Mouse (Mus musculus) embryonic fibroblast, embryonic 13.5 days (primary cell): ENCODE measurements around the gene Ppp1r16b. TPM values are rescaled to one million over a fixed set of nuclear protein-coding genes. Genes with fewer than 3 reads are reported as not detected.

Experiments
- H3K27ac ChIP-seq: 2 replicates; pipeline ENCODE4 v1.5.1; 2012; ENCODE audit warnings: low read length, control low read depth, inconsistent platforms; ENCODE audit not compliant: insufficient read depth
- H3K4me1 ChIP-seq: 2 replicates; pipeline ENCODE4 v1.6.1; 2011; ENCODE audit warnings: low read length; ENCODE audit not compliant: control insufficient read depth, insufficient read depth
- H3K4me3 ChIP-seq: 2 replicates; pipeline ENCODE4 v1.5.1; 2011; ENCODE audit warnings: mild to moderate bottlenecking, control low read depth, low read length; ENCODE audit not compliant: insufficient read depth
- CTCF ChIP-seq: IDR thresholded peaks from 2 replicates; pipeline ENCODE4 v1.5.1; 2011; ENCODE audit warnings: mild to moderate bottlenecking, control low read depth, low read length, moderate library complexity, borderline replicate concordance; ENCODE audit not compliant: insufficient read depth
- POLR2A ChIP-seq: IDR thresholded peaks from 2 replicates; pipeline ENCODE4 v1.6.1; 2011; ENCODE audit warnings: low read depth, mild to moderate bottlenecking, control low read depth, low read length, moderate library complexity
- polyA plus RNA-seq: library from polyadenylated mRNA; stranded (reverse); fragments of >200 nt; gene quantifications from 2 replicates; pipeline ENCODE4 v1.2.4, GENCODE M21; 2011; ENCODE audit warnings: low read depth; ENCODE audit not compliant: missing spikeins, insufficient read length

Ppp1r16b gene
- polyA plus RNA-seq, 1 experiment: 0.09 TPM

DNA sequence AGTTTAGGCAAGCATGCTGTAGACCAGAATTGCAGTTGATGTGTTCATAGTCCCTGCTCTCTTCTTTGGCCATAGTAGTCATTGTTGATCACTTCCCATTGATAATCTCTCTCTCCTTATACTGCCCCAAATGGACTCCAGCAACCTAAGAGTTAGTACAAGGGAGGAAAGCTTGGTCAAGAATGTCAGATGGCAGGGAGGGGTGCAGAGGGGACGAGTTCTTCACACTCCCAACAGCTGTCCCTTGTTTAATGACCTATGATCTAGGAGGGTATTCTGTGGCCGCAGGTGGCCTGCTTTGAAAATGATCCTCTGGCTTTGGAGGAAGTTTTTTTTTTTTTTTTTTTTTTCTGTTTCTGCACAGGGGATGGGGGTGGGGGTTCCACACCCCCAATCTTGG is 21.2 kb downstream of the Ppp1r16b start:
- TF ChIP-seq POLR2A (no peak), CTCF (no peak)
- Histone ChIP-seq H3K27ac (no peak overlapping the region), H3K4me1 (no peaks in the 10 kb centered on the region)

DNA sequence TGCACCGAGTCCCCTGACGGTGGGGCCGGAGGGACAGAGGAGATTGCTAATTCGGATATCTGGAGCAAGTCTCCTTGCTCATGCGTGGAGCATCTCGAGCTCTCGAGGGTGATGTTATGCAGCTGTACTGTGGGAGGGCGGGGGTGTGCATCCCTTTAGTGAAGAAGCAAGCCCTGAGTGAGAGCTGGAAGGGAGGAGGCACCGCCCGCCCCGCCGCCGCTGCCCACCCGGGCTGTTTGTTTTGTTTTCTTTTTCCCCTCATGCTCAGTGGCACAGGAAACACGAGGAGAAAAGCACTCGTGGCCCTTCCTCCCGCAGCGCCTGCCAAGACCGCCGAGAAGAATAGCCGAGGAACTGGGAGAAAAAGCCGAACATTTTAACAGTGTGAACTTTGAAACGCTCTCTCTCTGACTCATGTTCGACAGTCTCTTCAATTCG is 22.6 kb downstream of the Ppp1r16b start:
- Histone ChIP-seq H3K27ac (no peak overlapping the region), H3K4me3 (no peak overlapping the region), H3K4me1 (no peaks in the 10 kb centered on the region)
- no peak for TF ChIP-seq CTCF
- TF ChIP-seq POLR2A: no peak

More for the DNA sequence above, 21.2 kb downstream of the Ppp1r16b start:
- H3K4me3 ChIP-seq: no peak overlapping the region

DNA sequence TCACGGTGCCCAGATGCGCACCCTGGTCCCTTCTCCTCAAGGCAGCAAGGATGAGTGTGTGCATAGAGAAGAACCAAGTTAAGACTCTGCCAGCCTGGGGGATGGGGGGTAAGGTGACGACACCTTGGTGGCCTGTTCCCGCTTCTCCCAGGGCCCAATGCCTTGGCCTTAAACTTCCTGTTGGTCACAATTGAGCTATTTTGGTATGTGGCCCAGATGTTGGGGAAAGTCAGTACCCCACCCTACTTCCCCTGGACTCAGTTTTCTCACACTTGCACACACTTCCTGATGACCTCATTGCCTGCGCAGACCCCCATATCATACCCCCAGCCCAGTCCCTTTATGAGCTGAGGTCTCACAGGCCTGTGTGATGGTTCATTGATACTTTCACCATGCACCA is 23.9 kb downstream of the Ppp1r16b start:
- Histone ChIP-seq H3K4me1 (no peaks in the 10 kb centered on the region), H3K27ac (no peak overlapping the region), H3K4me3 (no peak overlapping the region)
- TF ChIP-seq CTCF (no peak), POLR2A (no peak)

DNA sequence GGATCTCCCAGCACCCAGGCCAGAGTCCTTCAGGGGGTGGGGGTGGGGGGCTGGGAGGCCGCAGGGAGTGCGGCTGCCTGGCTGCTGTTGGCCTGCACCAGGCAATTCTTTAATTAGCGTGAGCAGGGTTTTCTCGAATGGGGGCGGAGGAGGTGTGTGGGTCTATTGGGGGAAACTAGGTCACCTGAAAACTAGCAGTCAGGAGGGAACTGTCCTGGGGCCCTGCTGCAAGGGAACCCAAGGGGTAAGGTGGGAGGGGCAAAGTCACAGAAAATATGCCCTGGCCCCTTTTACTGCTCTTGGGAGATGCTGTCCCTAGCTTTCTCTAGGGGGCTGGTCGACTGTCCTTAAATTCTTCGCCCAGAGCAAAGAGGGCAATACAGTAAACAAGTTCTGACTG is 24.4 kb downstream of the Ppp1r16b start:
- no peak overlapping the region for H3K27ac ChIP-seq
- H3K4me1 ChIP-seq: no peaks in the 10 kb centered on the region
- H3K4me3 ChIP-seq: no peak overlapping the region
- TF ChIP-seq CTCF: no peak
- TF ChIP-seq POLR2A: no peak

DNA sequence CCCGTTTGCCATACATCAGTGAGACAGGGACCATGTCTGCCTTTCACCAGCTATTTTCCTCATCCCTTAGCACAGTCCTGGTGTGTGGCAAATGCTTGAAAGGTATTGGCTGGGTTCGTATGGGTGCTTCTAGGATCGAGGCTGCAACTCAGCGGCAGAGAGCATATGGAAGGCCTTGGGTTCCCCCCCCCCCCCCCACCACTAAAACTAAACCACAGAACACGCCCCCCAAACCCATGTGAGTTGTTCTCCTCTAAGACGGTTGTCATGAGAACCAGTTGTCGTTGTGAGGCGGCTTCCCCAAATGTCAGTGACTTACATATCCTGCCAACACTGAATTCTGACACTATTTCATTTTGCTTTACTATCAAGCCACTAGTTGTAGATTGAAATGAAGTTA is 24.9 kb downstream of the Ppp1r16b start:
- Histone ChIP-seq H3K4me1 (no peaks in the 10 kb centered on the region), H3K4me3 (no peak overlapping the region), H3K27ac (no peak overlapping the region)
- TF ChIP-seq POLR2A: no peak

DNA sequence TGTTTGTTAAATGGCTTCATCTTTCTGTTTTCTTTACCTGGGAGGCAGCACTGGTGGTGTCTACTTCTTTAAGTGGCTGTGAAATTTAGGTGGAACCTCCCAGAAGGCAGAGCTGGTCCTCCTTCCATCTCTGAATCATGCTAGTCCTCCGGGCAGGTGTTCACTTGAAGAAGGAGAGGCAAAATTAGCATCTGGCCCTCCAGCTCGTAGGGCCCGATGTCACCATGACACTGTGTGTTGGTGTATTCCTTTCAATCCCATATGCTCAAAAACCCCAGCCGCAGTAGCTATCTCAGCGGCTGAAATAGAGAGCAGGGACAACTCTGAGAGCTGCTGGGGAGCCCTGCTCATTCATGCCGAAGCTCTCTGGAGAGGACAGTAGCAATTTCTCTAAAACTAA is 27.0 kb downstream of the Ppp1r16b start:
- TF ChIP-seq POLR2A: no peak
- TF ChIP-seq CTCF: no peak
- no peaks in the 10 kb centered on the region for H3K4me1 ChIP-seq
- no peak overlapping the region for H3K4me3 ChIP-seq

DNA sequence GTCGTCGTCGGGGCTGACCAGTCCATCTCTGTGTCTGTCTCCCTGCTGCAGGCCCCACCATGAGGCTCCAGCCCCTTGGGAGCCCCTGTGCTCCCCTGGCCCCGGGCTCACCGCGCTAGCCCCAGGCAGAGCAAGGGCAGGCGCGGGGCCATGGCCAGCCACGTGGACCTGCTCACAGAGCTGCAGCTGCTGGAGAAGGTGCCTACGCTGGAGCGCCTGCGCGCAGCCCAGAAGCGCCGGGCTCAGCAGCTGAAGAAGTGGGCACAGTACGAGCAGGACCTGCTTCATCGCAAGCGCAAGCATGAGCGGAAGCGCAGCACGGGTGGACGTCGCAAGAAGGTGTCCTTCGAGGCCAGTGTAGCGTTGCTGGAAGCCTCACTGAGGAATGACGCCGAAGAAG is 30.6 kb downstream of the Ppp1r16b start:
- Histone ChIP-seq H3K4me1 (no peaks in the 10 kb centered on the region), H3K27ac (no peak overlapping the region), H3K4me3 (no peak overlapping the region)
- TF ChIP-seq POLR2A: no peak
- no peak for TF ChIP-seq CTCF

More for the DNA sequence above, 27.0 kb downstream of the Ppp1r16b start:
- no peak overlapping the region for H3K27ac ChIP-seq

DNA sequence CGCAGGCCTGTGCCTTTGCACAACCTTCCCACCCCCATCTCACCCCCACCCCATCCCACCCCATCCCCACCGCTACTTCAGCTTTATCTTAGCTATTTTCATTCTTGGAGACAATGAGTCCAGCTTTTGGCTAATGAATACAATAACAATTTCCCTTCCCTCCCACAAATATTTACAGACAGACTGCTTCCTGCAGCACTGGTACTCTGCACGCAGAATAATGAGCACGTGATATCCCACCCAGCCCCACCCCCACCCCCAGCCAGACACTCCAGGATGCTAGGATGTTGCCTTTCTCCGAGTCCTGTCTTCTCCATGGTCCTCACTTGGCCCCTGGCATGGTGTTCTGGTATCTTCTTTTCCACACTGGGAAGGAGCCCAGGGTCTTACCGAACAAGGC is 31.3 kb downstream of the Ppp1r16b start:
- Histone ChIP-seq H3K27ac (no peak overlapping the region), H3K4me3 (no peak overlapping the region), H3K4me1 (no peaks in the 10 kb centered on the region)
- TF ChIP-seq CTCF: no peak
- no peak for TF ChIP-seq POLR2A

DNA sequence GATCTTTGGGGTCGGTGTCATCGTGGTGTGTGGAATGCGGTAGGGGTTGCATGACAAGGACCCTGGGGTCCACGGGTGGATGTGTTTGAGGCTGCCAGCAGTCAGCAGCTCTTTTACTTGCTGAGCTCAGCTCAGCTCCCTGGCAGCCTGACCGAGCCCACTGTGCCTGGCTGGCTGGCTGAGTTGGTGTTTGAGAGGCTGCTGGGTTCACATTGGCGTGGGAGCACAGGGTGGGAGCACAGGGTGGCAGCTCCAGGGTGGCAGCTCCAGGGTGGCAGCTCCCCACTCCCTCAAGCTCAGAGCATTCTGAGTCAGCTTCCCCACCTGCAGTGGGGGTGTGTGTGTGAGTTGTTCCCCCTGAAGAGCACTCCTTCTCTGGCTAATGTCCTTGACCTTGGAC is 34.7 kb downstream of the Ppp1r16b start:
- H3K27ac ChIP-seq: no peak overlapping the region
- no peak overlapping the region for H3K4me3 ChIP-seq
- no peaks in the 10 kb centered on the region for H3K4me1 ChIP-seq
- TF ChIP-seq CTCF: no peak
- no peak for TF ChIP-seq POLR2A

DNA sequence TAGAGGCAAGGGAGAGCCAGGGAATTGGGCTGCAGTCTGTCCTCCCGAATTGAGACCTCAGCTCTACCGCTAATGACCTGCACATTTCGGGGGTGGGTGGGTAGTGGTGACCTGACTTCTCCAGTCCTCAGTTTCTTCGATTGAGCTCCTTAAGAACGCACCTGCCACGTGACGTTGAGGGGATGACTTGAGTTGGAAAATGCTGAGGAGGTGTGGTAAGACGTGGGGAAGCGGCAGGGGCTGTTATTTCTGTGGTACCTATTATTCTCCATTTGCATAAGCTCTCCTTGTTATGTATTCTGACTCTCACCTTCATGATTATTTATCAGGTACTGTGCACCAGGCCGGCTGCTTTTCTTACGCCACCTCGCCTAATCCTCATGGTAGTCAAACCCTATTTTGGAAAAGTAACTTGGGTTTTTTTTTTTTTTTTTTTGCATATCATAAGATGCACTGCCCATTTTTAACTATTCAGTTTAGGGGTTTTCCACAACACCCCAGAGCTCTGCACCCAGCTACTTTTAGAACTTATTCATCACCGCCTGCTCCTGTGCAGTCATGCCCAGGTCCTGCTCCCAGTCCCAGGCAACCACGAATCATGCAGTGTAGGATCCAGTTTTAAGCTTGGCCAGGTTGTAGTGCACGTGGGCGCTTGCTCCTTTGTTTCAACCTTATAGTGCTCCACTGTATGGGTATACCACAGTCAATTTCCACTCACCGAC is 35.5 kb downstream of the Ppp1r16b start:
- TF ChIP-seq CTCF (no peak), POLR2A (no peak)
- H3K27ac ChIP-seq: no peak overlapping the region
- no peak overlapping the region for H3K4me3 ChIP-seq
- no peaks in the 10 kb centered on the region for H3K4me1 ChIP-seq

DNA sequence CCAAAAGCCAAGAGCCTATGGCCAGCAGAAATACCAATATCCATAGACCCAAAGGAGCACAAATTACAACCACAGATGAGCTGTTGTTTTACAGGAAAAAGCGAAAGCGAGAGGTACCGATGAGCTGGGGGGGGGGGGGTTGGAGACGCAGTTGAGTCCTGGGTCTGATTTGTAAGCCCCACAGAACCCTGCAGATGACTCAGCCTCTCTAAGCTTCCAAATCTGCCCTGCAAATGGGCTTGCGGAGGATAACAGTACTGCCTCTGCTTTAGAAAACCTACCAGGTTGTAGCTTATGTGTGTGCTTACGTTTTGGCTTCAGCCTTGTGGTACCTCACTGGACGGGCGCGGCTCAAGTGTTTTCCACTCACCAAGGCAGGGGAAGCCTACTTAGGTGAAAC is 36.3 kb downstream of the Ppp1r16b start:
- Histone ChIP-seq H3K27ac (no peak overlapping the region), H3K4me1 (no peaks in the 10 kb centered on the region), H3K4me3 (no peak overlapping the region)
- TF ChIP-seq POLR2A (no peak), CTCF (no peak)
